Mouse (Mus musculus) bone marrow, adult 2 months (tissue): ENCODE measurements around the gene Gm4303. TPM values are rescaled to one million over a fixed set of nuclear protein-coding genes. Genes with fewer than 3 reads are reported as not detected.
"Not testable (repeated sequence)": the region's sequence is repeated elsewhere in the genome, so short reads cannot be mapped to it uniquely, and the experiment has no call there.

Experiments used
- H3K27ac ChIP-seq: fragments of 200-500 bp; 2 replicates; pipeline ENCODE4 v1.5.1; 2012; ENCODE audit warnings: low read depth, mild to moderate bottlenecking, control low read depth, inconsistent platforms, low read length; ENCODE audit not compliant: control insufficient read depth, poor library complexity, insufficient read depth
- H3K4me1 ChIP-seq: fragments of 200-500 bp; 2 replicates; pipeline ENCODE4 v1.6.1; 2011; ENCODE audit warnings: low read length; ENCODE audit not compliant: control insufficient read depth, insufficient read depth
- H3K4me3 ChIP-seq: fragments of 200-500 bp; replicated peaks from 2 replicates; pipeline ENCODE3; 2011; ENCODE audit warnings: mild to moderate bottlenecking, low read depth, low read length, control low read depth; ENCODE audit not compliant: control insufficient read depth
- CTCF ChIP-seq: fragments of 200-500 bp; IDR thresholded peaks from 2 replicates; pipeline ENCODE4 v1.5.1; 2011; ENCODE audit warnings: low read length, control low read depth; ENCODE audit not compliant: control insufficient read depth, insufficient read depth
- POLR2A ChIP-seq: fragments of 200-500 bp; IDR thresholded peaks from 2 replicates; pipeline ENCODE4 v1.6.1; 2011; ENCODE audit warnings: low read depth, mild to moderate bottlenecking, control low read depth, low read length, borderline replicate concordance; ENCODE audit not compliant: control insufficient read depth
- WGBS: fragments of 180-500 bp; shearing (Covaris S2); methylation state at CpG from one replicate; pipeline ENCODE4 v1.1.7; 2018; 5-methylcytosine and 5-hydroxymethylcytosine counted together
- polyA plus RNA-seq: library from polyadenylated mRNA; stranded (reverse); fragments of >200 nt; gene quantifications from 2 replicates; pipeline ENCODE4 v1.2.4, GENCODE M21; 2011; ENCODE audit warnings: low replicate concordance; ENCODE audit not compliant: missing spikeins, insufficient read depth, insufficient read length

Gene Gm4303
- not detected in 2 replicates for polyA plus RNA-seq

GRCm38 (mm10) chr10:100345672-100346071 lies at the start of gene Gm4303:
Gene Gm4303, plus strand, starts transcription at chr10:100345972.
- H3K4me3 ChIP-seq, H3K4me1 ChIP-seq, H3K27ac ChIP-seq: not testable (repeated sequence)
- WGBS = no CpG with 5 or more reads among the region's 3 CpGs

DNA sequence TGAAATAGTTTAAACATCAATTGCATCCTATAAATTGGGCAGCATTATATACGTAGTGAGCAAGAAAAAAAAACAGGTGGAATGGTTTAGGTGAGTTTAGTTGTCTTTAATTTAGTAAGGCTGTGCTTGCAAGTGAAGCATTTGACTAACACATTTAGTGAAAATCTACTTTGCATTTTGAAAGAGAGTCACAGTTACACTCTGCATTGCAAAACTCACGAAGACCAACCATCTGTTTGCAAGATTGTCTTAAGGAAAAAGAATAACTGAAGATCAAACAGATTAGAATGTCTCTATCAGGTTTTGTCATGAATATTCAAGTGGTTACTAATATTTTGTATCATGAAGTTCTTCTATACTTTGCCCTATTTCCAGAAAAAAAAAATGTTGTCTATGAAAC lies 49.7 kb upstream of the Gm4303 start:
- WGBS = 68% methylated on average over 2 of the region's 2 CpGs
- TF ChIP-seq POLR2A (no peak), CTCF (no peak)
- H3K4me3 ChIP-seq = no peak overlapping the region
- no peak overlapping the region for H3K27ac ChIP-seq
- H3K4me1 ChIP-seq = no peaks in the 10 kb centered on the region

GRCm38 (mm10) chr10:100300106-100300505 lies 45.7 kb upstream of the Gm4303 start:
- not testable (repeated sequence) for H3K27ac ChIP-seq, H3K4me3 ChIP-seq, H3K4me1 ChIP-seq

GRCm38 (mm10) chr10:100335376-100335775 lies 10.4 kb upstream of the Gm4303 start, which contains the start of gene Gm4301:
Gene Gm4301, plus strand, starts transcription at chr10:100335676.
- H3K4me1 ChIP-seq, H3K4me3 ChIP-seq, H3K27ac ChIP-seq: not testable (repeated sequence)
- WGBS = no CpG with 5 or more reads among the region's 2 CpGs

- H3K4me3 ChIP-seq, H3K27ac ChIP-seq, H3K4me1 ChIP-seq: not testable (repeated sequence)
- no CpG with 5 or more reads among the region's 3 CpGs for WGBS
Observed at GRCm38 (mm10) chr10:100340536-100340935, 5.2 kb upstream of the Gm4303 start, which contains the start of gene Gm4302. Gene Gm4302, plus strand, starts transcription at chr10:100340836.

GRCm38 (mm10) chr10:100350793-100351192 lies 5.0 kb downstream of the Gm4303 start, which contains the start of gene Gm4305:
Gene Gm4305, plus strand, starts transcription at chr10:100351093.
- no CpG with 5 or more reads among the region's 3 CpGs for WGBS
- not testable (repeated sequence) for H3K4me1 ChIP-seq, H3K27ac ChIP-seq

GRCm38 (mm10) chr10:100356841-100357240 lies 11.1 kb downstream of the Gm4303 start:
- 64% methylated on average over 2 of the region's 2 CpGs for WGBS
- H3K27ac ChIP-seq, H3K4me3 ChIP-seq, H3K4me1 ChIP-seq: not testable (repeated sequence)

More at GRCm38 (mm10) chr10:100350793-100351192, 5.0 kb downstream of the Gm4303 start, which contains the start of gene Gm4305:
- H3K4me3 ChIP-seq = not testable (repeated sequence)

GRCm38 (mm10) chr10:100361038-100361437 lies 15.3 kb downstream of the Gm4303 start, which contains the start of gene Gm4307:
Gene Gm4307, plus strand, starts transcription at chr10:100361338.
- not testable (repeated sequence) for H3K4me3 ChIP-seq, H3K4me1 ChIP-seq, H3K27ac ChIP-seq
- WGBS = no CpG with 5 or more reads among the region's 3 CpGs

DNA sequence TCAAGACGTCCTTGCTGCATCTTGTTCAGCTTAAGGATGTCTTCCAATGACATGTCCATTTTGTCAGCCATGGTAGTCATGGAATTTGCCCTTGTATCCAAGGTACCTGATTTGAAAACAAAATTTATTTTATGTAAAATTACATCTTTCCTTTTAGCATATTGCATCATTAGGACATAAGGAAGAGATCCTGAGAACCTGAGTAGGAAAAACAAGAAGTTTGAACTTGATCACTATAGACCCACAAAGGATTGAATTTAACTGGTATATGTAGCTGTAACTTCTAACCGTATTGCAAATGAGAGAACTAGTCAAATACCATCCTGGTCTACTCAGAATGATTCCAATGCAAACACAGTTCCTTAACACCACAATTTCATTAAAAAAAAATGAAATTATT lies 36.7 kb downstream of the Gm4303 start, which contains the start of gene Gm4312:
TSS of gene Gm4312 (minus strand) at position 101 of the 400 bp plus-strand sequence.
- H3K4me1 ChIP-seq, H3K27ac ChIP-seq, H3K4me3 ChIP-seq: not testable (repeated sequence)
- no CpG with 5 or more reads among the region's 2 CpGs for WGBS

Other genes with a start within 250 kb of the Gm4303 start
- not detected in 2 replicates for gene Gm4301, start 10.3 kb upstream of the Gm4303 start, polyA plus RNA-seq
- not detected in 2 replicates for gene Gm4302, start 5.1 kb upstream of the Gm4303 start, polyA plus RNA-seq
- not detected in 2 replicates for gene Gm4305, start 5.1 kb downstream of the Gm4303 start, polyA plus RNA-seq
- gene Gm4307, start 15.4 kb downstream of the Gm4303 start, polyA plus RNA-seq = not detected in 2 replicates
- gene Gm4312, start 36.6 kb downstream of the Gm4303 start, polyA plus RNA-seq = not detected in 2 replicates
- 0.92 and 1.4 TPM in 2 replicates for gene Tmtc3, start 141.4 kb downstream of the Gm4303 start, polyA plus RNA-seq
- 47.0 and 71.3 TPM in 2 replicates for gene Cep290, start 141.6 kb downstream of the Gm4303 start, polyA plus RNA-seq
- gene 4930430F08Rik, start 244.5 kb downstream of the Gm4303 start, polyA plus RNA-seq = 3.5 and 6.5 TPM in 2 replicates
- not detected in 2 replicates for gene 1700017N19Rik, start 244.5 kb downstream of the Gm4303 start, polyA plus RNA-seq